21 mouse cellular contexts compared by ENCODE assay signal in the genomic region with DNA sequence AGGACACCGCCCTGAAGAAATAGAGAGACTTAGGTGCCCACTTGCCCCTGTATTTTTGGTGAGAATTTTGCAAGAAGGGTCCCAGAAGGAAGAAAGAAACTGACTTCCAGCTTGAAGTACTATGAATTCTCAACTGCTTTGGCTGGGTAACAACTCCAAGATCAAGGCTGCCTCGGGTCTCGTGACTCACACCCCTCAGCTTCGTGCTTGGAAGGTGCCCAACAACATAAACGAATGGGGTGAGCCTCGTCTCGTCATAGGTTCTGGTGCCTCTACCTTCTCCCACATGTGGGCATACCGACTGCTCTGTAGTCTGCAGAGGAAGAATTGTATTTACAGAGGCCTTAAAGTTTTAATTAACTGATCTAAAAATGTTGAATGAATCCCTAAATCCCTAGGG.
A peak's percentile ranks its signal among the peaks of the same experiment; 100 is the strongest.
DNase-seq lines count a peak whose midpoint lies in the region; ATAC-seq and TF ChIP-seq lines count a peak whose summit lies in the region.
"Had no signal": no experiment of that assay in that cellular context is flagged by ENCODE, and none has a peak within 500 bp of the region (broad histone marks: within the 10 kb centered on the region; RNA-seq: fewer than 3 reads in every experiment).

No protein-coding gene starts in this region.

- TF ChIP-seq EP300 in lung, postnatal 0 days (IDR thresholded peaks at IDR 0.05): no peak

- TF ChIP-seq POLR2A in embryonic fibroblast, embryonic 13.5 days (IDR thresholded peaks at IDR 0.05; ENCODE audit: low read depth, low read length): no peak

- no peaks in the 10 kb centered on the region for H3K27me3 ChIP-seq in lung, postnatal 0 days (replicated peaks; ENCODE audit: insufficient read depth, low read length)
- H3K27me3 ChIP-seq: embryonic facial prominence, embryonic 12.5 days; forebrain, embryonic 13.5 days; heart, embryonic 13.5 days; hindbrain, embryonic 13.5 days had no signal

- peak; percentile 48 for ATAC-seq in lung, postnatal 0 days
- ATAC-seq: forebrain, embryonic 13.5 days; forebrain, postnatal 0 days; hindbrain, postnatal 0 days had no signal

- no peak overlapping the region for H3K4me3 ChIP-seq in lung, postnatal 0 days (ENCODE audit: low read depth, low read length)
- H3K4me3 ChIP-seq in embryonic fibroblast, embryonic 13.5 days (ENCODE audit: insufficient read depth, low read length): no peak overlapping the region
- H3K4me3 ChIP-seq in gastrocnemius, adult 2 months: no peak overlapping the region
- H3K4me3 ChIP-seq: embryonic facial prominence, embryonic 12.5 days; forebrain, embryonic 13.5 days; heart, embryonic 13.5 days; hindbrain, embryonic 13.5 days had no signal

- H3K36me3 ChIP-seq in lung, postnatal 0 days (ENCODE audit: insufficient read depth, low read length): no peaks in the 10 kb centered on the region
- H3K36me3 ChIP-seq: embryonic facial prominence, embryonic 12.5 days; G1E; heart, embryonic 13.5 days; hindbrain, embryonic 13.5 days had no signal

- no peak for TF ChIP-seq CTCF in lung, postnatal 0 days (IDR thresholded peaks at IDR 0.05)
- no peak for TF ChIP-seq CTCF in embryonic fibroblast, embryonic 13.5 days (IDR thresholded peaks at IDR 0.05; ENCODE audit: borderline replicate concordance, insufficient read depth, low read length)
- no peak for TF ChIP-seq CTCF in gastrocnemius, adult 2 months (IDR thresholded peaks at IDR 0.05)

- H3K4me2 ChIP-seq in lung, postnatal 0 days (replicated peaks; ENCODE audit: low read depth, low read length): no peak overlapping the region
- H3K4me2 ChIP-seq: embryonic facial prominence, embryonic 12.5 days; forebrain, embryonic 13.5 days; heart, embryonic 13.5 days; hindbrain, embryonic 13.5 days had no signal

- peak; percentile 44 for DNase-seq in adrenal gland, adult 2 months
- no peak for DNase-seq in adrenal gland, postnatal 4 days (ENCODE audit: low spot score in 2 of 2)
- DNase-seq in lung, postnatal 0 days (ENCODE audit: low spot score): peak; percentile 39
- DNase-seq in lung, postnatal 4 days: no peak
- DNase-seq in kidney, postnatal 25 days: no peak
- no peak for DNase-seq in heart, postnatal 4 days
- no peak for DNase-seq in gastrocnemius, adult 2 months
- DNase-seq: cerebellum, adult 11-12 months; cerebellum, adult 9-10 months; cerebellum, postnatal 25 days; forebrain, postnatal 0 days; gastrocnemius, postnatal 36 days; heart, adult 11 months; kidney, adult 11 months had no signal

- no peaks in the 10 kb centered on the region for H3K9me3 ChIP-seq in lung, postnatal 0 days (ENCODE audit: low read length)
- H3K9me3 ChIP-seq: embryonic facial prominence, embryonic 12.5 days; forebrain, embryonic 13.5 days; G1E; heart, embryonic 13.5 days; hindbrain, embryonic 13.5 days had no signal

- H3K27ac ChIP-seq in lung, postnatal 0 days (ENCODE audit: low read length): no peak overlapping the region
- peak overlapping the region; percentile 21; the same call in 1 of the 2 replicates for H3K27ac ChIP-seq in embryonic fibroblast, embryonic 13.5 days (ENCODE audit: insufficient read depth, low read length)
- H3K27ac ChIP-seq in gastrocnemius, adult 2 months: no peak overlapping the region
- H3K27ac ChIP-seq: embryonic facial prominence, embryonic 12.5 days; forebrain, embryonic 13.5 days; heart, embryonic 13.5 days; hindbrain, embryonic 13.5 days; hindbrain, postnatal 0 days had no signal

- 33% methylated on average over 8 of the region's 8 CpGs for WGBS in lung, postnatal 0 days

- peaks cover 2% of the 10 kb centered on the region; the same call in 1 of the 2 replicates for H3K4me1 ChIP-seq in lung, postnatal 0 days (ENCODE audit: insufficient read depth, low read depth, low read length)
- peaks cover 3% of the 10 kb centered on the region; the same call in 1 of the 2 replicates for H3K4me1 ChIP-seq in embryonic fibroblast, embryonic 13.5 days (ENCODE audit: control insufficient read depth, insufficient read depth, low read length)

- H3K9ac ChIP-seq in lung, postnatal 0 days (replicated peaks; ENCODE audit: low read depth): no peak overlapping the region
- H3K9ac ChIP-seq: embryonic facial prominence, embryonic 12.5 days; forebrain, embryonic 13.5 days; forebrain, postnatal 0 days; heart, embryonic 13.5 days; hindbrain, embryonic 13.5 days had no signal

- intact Hi-C loops in gastrocnemius, adult 2 months (cut with DNase I): no loop called here

Comparison
In these comparisons a context has a peak if more than half of its experiments do, and no peak if none do; other contexts are left out.
1. DNase-seq: peak in adrenal gland, adult 2 months (single experiment) and lung, postnatal 0 days (single experiment); none in adrenal gland, postnatal 4 days (0 of 2), lung, postnatal 4 days (0 of 2), kidney, postnatal 25 days (0 of 2), heart, postnatal 4 days (single experiment) and gastrocnemius, adult 2 months (single experiment).